Mouse (Mus musculus) cortical plate, adult 2 months (tissue): ENCODE measurements at regions not wholly inside any gene's neighbourhood (a gene's known extent, or its start where the extent isn't known, plus 50 kb on each side); places are given as distances from the start of the nearest gene placed in this dataset.

ENCODE experiments used
- CTCF ChIP-seq: fragments of 200-500 bp; IDR thresholded peaks from 2 replicates; pipeline ENCODE4 v1.5.1; 2011; ENCODE audit warnings: mild to moderate bottlenecking, control low read depth, low read length; ENCODE audit not compliant: insufficient read depth; ENCODE audit errors: extremely low read depth
- POLR2A ChIP-seq: fragments of 200-500 bp; IDR thresholded peaks from 2 replicates; pipeline ENCODE4 v1.6.1; 2011; ENCODE audit warnings: mild to moderate bottlenecking, low read length, control low read depth; ENCODE audit not compliant: insufficient read depth; ENCODE audit errors: extremely low read depth

DNA sequence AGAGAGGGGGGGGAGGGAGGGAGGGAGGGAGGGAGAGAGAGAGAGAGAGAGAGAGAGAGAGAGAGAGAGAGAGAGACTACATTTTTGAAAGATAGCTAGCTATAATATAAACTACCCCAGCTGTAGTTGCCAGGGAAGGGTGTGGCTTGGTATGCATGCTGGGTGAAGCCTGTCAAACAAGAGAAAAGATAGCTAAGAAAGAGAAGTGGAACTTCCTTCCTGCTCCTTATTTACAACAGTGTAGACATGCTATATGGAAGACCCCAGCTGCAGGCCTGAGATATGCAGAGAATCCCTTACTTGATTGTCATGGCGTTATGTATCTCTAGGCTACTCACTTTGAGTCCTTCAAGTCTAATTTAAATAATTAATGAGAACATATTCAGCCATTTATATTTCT lies 542.9 kb upstream of the Gpc5 start:
- TF ChIP-seq CTCF (no peak), POLR2A (no peak)
